Mouse (Mus musculus) colon, adult 2 months (tissue): ENCODE data around the gene Vmn1r19. TPM values are rescaled to one million over a fixed set of nuclear protein-coding genes. Genes with fewer than 3 reads are reported as not detected.

Source experiments
- polyA plus RNA-seq: library from polyadenylated mRNA; depleted of rRNA; stranded (reverse); fragments of >200 nt; gene quantifications from 2 replicates; pipeline ENCODE4 v1.2.3, GENCODE M21; 2012; rRNA removed

The Vmn1r19 gene
- not detected in 2 replicates for polyA plus RNA-seq

DNA sequence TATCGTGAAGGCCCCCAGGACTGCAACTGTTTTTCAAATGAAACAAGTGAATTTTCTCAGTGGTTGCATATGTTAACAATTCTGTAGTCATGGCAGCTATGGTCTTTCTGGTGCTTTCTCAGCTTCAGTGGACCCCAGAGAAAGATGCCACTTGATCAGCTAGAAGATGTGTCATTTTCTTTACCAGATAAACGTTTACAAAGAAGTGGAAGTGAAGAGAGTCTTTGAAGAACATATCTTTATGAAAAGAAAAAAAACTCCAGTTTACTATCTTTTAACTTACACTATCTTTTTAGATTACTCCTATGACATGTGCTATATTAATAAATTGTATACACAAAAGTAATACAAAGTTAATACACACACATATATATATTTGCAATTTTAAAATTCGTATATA is at the start of gene Vmn1r19:
Gene Vmn1r19 (plus strand): TSS at position 301 of the 400 bp plus-strand sequence.

DNA sequence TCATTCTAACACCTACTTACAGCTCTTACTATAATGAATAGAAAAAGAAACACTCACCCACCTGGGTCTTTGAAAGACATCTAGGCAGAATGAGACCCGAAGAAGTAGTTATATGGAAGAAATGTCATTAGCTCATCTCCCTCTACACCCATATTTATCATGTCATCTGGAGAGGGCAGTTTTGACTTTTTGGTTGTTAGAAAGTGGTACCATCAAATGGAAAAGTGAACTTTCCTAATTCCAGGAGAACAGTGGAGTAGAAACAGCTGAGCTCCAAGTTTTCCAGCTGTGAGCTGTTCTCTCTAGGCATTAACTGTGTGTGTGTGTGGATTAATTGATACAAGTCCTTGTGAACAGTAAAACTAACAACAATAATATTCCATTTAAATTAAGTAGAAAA is 40.0 kb upstream of the Vmn1r19 start, which contains the start of gene Vmn1r17:
Gene Vmn1r17 (minus strand): TSS at position 101 of the 400 bp plus-strand sequence.

DNA sequence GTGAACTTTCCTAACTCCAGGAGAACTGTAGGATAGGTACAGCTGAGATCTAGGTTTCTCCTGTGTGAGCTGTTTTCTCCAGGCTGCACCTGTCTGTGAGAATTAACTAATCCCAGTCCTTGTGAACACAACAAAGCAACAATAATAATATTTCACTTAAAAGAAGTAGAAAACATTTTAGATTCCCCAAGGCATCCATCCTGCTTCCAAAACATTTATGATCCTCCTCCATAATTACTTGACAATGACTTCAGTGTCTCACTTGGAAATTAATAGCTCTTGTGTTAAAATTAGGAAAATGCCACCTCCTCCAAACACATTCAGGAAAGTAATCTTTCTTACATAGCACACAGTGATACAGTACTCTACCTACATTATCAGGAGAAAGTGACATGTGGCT is 7.9 kb upstream of the Vmn1r19 start, which contains the start of gene Vmn1r18:
Gene Vmn1r18 (minus strand): TSS at position 101 of the 400 bp plus-strand sequence.

DNA sequence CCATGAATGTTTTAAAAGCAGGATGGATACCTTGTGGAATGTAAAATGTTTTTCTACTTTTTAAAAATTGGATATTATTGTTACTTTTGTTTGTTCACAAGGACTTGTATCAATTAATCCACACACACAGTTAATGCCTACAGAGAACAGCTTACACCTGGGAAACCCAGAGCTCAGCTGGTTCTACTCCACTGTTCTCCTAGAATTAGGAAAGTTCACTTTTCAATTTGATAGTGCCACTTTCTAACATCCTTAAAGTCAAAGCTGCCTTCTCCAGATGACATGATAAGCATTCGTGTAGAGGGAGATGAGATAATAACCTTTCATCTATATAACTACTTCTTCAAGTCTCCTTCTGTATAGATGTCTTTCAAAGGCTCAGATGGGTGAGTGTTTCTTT is 25.1 kb downstream of the Vmn1r19 start, which contains the start of gene Vmn1r20:
Gene Vmn1r20 (plus strand): TSS at position 301 of the 400 bp plus-strand sequence.

Other genes with a start within 250 kb of the Vmn1r19 start
- gene Vmn1r12, start 246.9 kb upstream of the Vmn1r19 start, polyA plus RNA-seq, result not detected in 2 replicates
- not detected in 2 replicates for gene Vmn1r13, start 200.5 kb upstream of the Vmn1r19 start, polyA plus RNA-seq
- gene Vmn1r14, start 172.1 kb upstream of the Vmn1r19 start, polyA plus RNA-seq, result not detected in 2 replicates
- not detected in 2 replicates for gene Vmn1r15, start 145.8 kb upstream of the Vmn1r19 start, polyA plus RNA-seq
- gene Vmn1r16, start 74.3 kb upstream of the Vmn1r19 start, polyA plus RNA-seq, result not detected in 2 replicates
- gene Vmn1r17, start 40.1 kb upstream of the Vmn1r19 start, polyA plus RNA-seq, result not detected in 2 replicates
- not detected in 2 replicates for gene Vmn1r18, start 8.0 kb upstream of the Vmn1r19 start, polyA plus RNA-seq
- not detected in 2 replicates for gene Vmn1r20, start 25.1 kb downstream of the Vmn1r19 start, polyA plus RNA-seq
- gene Ppm1k, start 131.7 kb downstream of the Vmn1r19 start, polyA plus RNA-seq, result 0.59 and 0.93 TPM in 2 replicates
- 5.4 and 6.2 TPM in 2 replicates for gene Herc6, start 177.2 kb downstream of the Vmn1r19 start, polyA plus RNA-seq